Mouse (Mus musculus): Measurements from ENCODE around the gene Rgs3.

GRCm38 (mm10) chr4:62653922-62654661, 94.4 kb downstream of the Rgs3 start:
- no peak for TF ChIP-seq EP300 (IDR thresholded peaks at IDR 0.05; ENCODE audit: low read depth)
- TF ChIP-seq CTCF (IDR thresholded peaks at IDR 0.05; ENCODE audit: low read depth): no peak
